ENCODE assay signal across 8 mouse cellular contexts in genomic region chr9:58225915-58226913, GRCm38 (mm10). TPM values are rescaled to one million over a fixed set of nuclear protein-coding genes. Genes with fewer than 3 reads are reported as not detected.
DNase-seq lines count a peak whose midpoint lies in the region; TF ChIP-seq lines count a peak whose summit lies in the region.

No protein-coding gene starts in this region.

- TF ChIP-seq POLR2A in olfactory bulb, adult 2 months (IDR thresholded peaks at IDR 0.05; ENCODE audit: insufficient read depth, low read depth, low read length) = no peak

- no peak overlapping the region for H3K4me3 ChIP-seq in embryonic facial prominence, embryonic 10.5 days
- no peak overlapping the region for H3K4me3 ChIP-seq in olfactory bulb, adult 2 months (ENCODE audit: insufficient read depth, low read depth, low read length)

- TF ChIP-seq CTCF in olfactory bulb, adult 2 months (IDR thresholded peaks at IDR 0.05; ENCODE audit: insufficient read depth, low read depth, low read length) = peak; percentile 44; the same call in 1 of the 2 replicates

- H3K9me3 ChIP-seq in embryonic facial prominence, embryonic 10.5 days = no peaks in the 10 kb centered on the region

- intact Hi-C loops in left cerebral cortex, postnatal 4 days (cut with DNase I) = no loop called here

- no peaks in the 10 kb centered on the region for H3K27me3 ChIP-seq in embryonic facial prominence, embryonic 10.5 days (replicated peaks; ENCODE audit: low read depth, poor library complexity, severe bottlenecking)

- no peak overlapping the region for H3K27ac ChIP-seq in embryonic facial prominence, embryonic 10.5 days (replicated peaks)
- H3K27ac ChIP-seq in olfactory bulb, adult 2 months (ENCODE audit: insufficient read depth, low read depth, low read length) = no peak overlapping the region

- H3K36me3 ChIP-seq in embryonic facial prominence, embryonic 10.5 days (replicated peaks) = peaks cover 86% of the 10 kb centered on the region

- H3K4me1 ChIP-seq in embryonic facial prominence, embryonic 10.5 days = no peaks in the 10 kb centered on the region
- no peaks in the 10 kb centered on the region for H3K4me1 ChIP-seq in olfactory bulb, adult 2 months (ENCODE audit: control insufficient read depth, insufficient read depth, low read length)

- WGBS in embryonic facial prominence, embryonic 10.5 days = 65% methylated on average over 9 of the region's 9 CpGs
- 68% methylated on average over 9 of the region's 9 CpGs for WGBS in olfactory bulb, adult 2 months

- DNase-seq in adrenal gland, adult (ENCODE audit: inconsistent age in 2 of 2, low spot score in 1 of 2) = peak; percentile 62 to 89
- no peak for DNase-seq in adrenal gland, adult 8-10 months
- DNase-seq in lung, adult 18-20 months = peak; percentile 33 to 52
- no peak for DNase-seq in lung, postnatal 25 days (ENCODE audit: low spot score)
- DNase-seq in adipocyte (ENCODE audit: low spot score) = peak; percentile 73
- peak; percentile 57 for DNase-seq in embryonic facial prominence, embryonic 10.5 days (ENCODE audit: low spot score)
- peak; percentile 41 for DNase-seq in left cerebral cortex, postnatal 4 days

RNA-seq across cellular contexts. Expression of gene Islr2, which starts 22.1 kb away (rescaled TPM):
- total RNA-seq in adrenal gland, adult 8-10 months (2022) = 1 to 10 TPM; 1.2 to 1.9 (median 1.7) TPM
- polyA plus RNA-seq in embryonic facial prominence, embryonic 10.5 days (2016; fragmentation: Nextera tagmentation; extraction: Ambion mirVana) = 1.5 and 2.2 TPM in 2 replicates
- total RNA-seq in left cerebral cortex, postnatal 4 days (2021) = 100 to 1,000 TPM; 328 to 363 TPM
- not detected in 2 replicates for polyA plus RNA-seq in olfactory bulb, adult 2 months (2012; ENCODE audit: insufficient read depth, insufficient read length, low replicate concordance, missing spikeins)

RNA-seq across cellular contexts. Expression of gene Islr, which starts 22.1 kb away (rescaled TPM):
- 10 to 100 TPM; 23.6 to 40.9 (median 28.1) TPM for total RNA-seq in adrenal gland, adult 8-10 months (2022)
- polyA plus RNA-seq in embryonic facial prominence, embryonic 10.5 days (2016; fragmentation: Nextera tagmentation; extraction: Ambion mirVana) = 13.8 and 18.2 TPM in 2 replicates
- 10 to 100 TPM; 18.6 to 19.3 TPM for total RNA-seq in left cerebral cortex, postnatal 4 days (2021)
- polyA plus RNA-seq in olfactory bulb, adult 2 months (2012; ENCODE audit: insufficient read depth, insufficient read length, low replicate concordance, missing spikeins) = not detected in 2 replicates

RNA-seq across cellular contexts. Expression of gene Pml, which starts 23.4 kb away (rescaled TPM):
- 10 to 100 TPM; 23.4 to 45.6 (median 31.8) TPM for total RNA-seq in adrenal gland, adult 8-10 months (2022)
- polyA plus RNA-seq in embryonic facial prominence, embryonic 10.5 days (2016; fragmentation: Nextera tagmentation; extraction: Ambion mirVana) = 17.2 and 17.6 TPM in 2 replicates
- total RNA-seq in left cerebral cortex, postnatal 4 days (2021) = 10 to 100 TPM; 11.3 to 14.7 TPM
- polyA plus RNA-seq in olfactory bulb, adult 2 months (2012; ENCODE audit: insufficient read depth, insufficient read length, low replicate concordance, missing spikeins) = not detected in 2 replicates

RNA-seq across cellular contexts. Expression of gene Stoml1, which starts 26.8 kb away (rescaled TPM):
- total RNA-seq in adrenal gland, adult 8-10 months (2022) = 10 to 100 TPM; 19.9 to 32.9 (median 28.3) TPM
- 28.4 and 30.2 TPM in 2 replicates for polyA plus RNA-seq in embryonic facial prominence, embryonic 10.5 days (2016; fragmentation: Nextera tagmentation; extraction: Ambion mirVana)
- 10 to 100 TPM; 84.5 to 93.2 TPM for total RNA-seq in left cerebral cortex, postnatal 4 days (2021)
- not detected in 2 replicates for polyA plus RNA-seq in olfactory bulb, adult 2 months (2012; ENCODE audit: insufficient read depth, insufficient read length, low replicate concordance, missing spikeins)

Comparison
In these comparisons a context has a peak if more than half of its experiments do, and no peak if none do; other contexts are left out.
1. DNase-seq: peak in adrenal gland, adult (2 of 2), lung, adult 18-20 months (2 of 2), adipocyte (single experiment), embryonic facial prominence, embryonic 10.5 days (single experiment) and left cerebral cortex, postnatal 4 days (single experiment); none in adrenal gland, adult 8-10 months (single experiment) and lung, postnatal 25 days (single experiment).
2. RNA of gene Islr2, which starts 22.1 kb away (total RNA-seq): 328 to 363 TPM in left cerebral cortex, postnatal 4 days; 1.2 to 1.9 TPM in adrenal gland, adult 8-10 months; every median in the first group is over 100 times any median in the second.